Mouse (Mus musculus) liver, adult (tissue): ENCODE measurements around the gene Trim71.

ENCODE experiments used
- GATA4 ChIP-seq: IDR thresholded peaks from 2 replicates; pipeline ENCODE4 v1.6.1; 2014; ENCODE audit warnings: mild to moderate bottlenecking, low read length; ENCODE audit not compliant: insufficient replicate concordance

Gene Trim71

GRCm38 (mm10) chr9:114522501-114522900 is 41.7 kb downstream of the Trim71 start:
- no peak for TF ChIP-seq GATA4

DNA sequence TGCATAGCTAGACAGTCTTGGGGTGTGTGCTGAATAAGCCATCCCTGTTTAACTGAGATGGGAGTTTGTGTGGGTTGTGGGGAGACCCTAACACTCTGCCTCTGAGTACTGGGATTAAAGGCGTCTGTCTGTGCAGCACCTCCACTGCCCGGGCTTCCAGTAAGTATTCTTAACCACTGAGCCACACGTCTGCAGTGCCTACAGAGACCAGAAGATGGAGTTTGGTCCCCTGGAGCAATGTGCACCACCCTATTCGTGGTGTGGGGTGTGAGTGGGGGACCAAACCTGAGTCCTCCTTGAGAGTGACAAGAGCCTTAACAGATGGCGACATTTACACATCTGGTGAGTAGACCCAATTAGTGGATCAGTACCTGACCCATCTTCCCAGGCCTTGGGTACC is 42.1 kb downstream of the Trim71 start:
- TF ChIP-seq GATA4 = no peak

DNA sequence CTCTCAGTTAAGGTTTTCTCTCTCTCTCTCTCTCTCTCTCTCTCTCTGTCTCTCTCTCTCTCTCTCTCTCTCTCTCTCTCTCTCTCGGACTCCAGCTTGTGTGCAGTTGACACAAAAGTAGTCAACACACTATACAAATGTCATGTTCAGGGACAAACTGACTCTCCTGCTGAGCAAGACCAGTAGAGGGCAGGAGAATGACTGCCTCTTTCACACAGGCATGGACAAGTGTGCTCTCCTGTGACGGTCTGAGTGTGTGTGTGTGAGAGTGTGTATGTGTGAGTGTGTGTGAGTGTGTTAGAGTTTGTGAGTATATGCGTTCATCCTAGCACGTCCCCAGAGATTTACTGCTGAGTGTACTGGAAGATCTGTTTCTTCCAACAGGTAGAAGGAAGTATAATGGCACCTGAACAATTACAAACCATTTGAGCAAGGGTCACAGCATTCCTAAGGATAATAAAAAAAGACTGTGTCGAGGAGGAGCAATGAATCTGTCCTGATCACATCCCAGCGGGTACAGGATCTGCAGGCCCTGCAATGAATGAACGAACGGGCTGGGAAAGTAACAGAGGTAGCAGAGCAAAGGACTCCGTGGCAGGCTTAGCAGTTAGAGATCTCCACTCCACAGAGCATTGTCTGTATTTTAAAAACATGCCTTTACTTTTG is 45.2 kb downstream of the Trim71 start:
- no peak for TF ChIP-seq GATA4

GRCm38 (mm10) chr9:114517924-114518497 is 46.2 kb downstream of the Trim71 start:
- TF ChIP-seq GATA4 = no peak

DNA sequence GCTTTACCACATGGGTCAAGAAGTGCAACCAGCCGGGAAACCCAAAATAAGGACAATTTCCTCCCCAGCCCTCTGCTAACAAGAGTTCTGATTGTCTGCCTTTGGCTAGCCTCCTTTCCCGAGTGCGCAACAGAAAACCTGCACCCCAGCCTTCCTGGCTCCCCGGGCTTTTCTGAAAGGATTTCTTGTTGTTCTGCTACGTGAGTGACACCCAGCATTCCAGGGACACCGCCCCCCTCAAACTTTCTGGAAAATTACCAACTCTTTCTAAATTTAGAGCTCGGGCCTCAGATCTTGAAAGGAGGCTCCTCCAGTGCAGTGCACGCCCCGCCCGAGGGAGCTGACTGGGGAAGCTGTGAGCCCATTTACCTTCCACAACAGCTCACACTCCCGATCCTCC is 48.8 kb downstream of the Trim71 start, which contains the start of gene C130032M10Rik:
TSS of gene C130032M10Rik (plus strand) at position 334 of the 400 bp plus-strand sequence.
- no peak for TF ChIP-seq GATA4

- TF ChIP-seq GATA4 = no peak
Observed at GRCm38 (mm10) chr9:114512831-114513230, 51.3 kb downstream of the Trim71 start.

- TF ChIP-seq GATA4 = no peak
Observed at GRCm38 (mm10) chr9:114509785-114510184, 54.4 kb downstream of the Trim71 start.

DNA sequence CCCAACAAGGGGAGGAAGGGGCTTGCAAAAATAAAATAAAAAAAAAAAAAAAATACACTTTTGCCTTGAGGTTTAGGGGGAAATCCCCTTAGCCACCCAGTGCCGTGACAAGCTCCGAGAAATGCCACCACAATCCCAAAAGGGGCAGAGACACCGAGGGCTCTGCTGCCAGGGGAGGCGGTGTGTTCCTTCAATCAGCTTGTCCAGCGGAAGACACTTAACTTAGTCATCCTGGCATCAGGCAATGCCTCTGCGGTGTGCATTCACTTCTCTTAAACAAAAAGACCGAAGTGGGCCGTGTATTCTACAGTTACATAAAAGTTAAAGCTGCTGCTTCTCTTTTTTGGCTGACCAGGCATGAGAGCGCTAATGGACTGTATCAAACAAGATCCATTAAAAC is 56.7 kb downstream of the Trim71 start:
- TF ChIP-seq GATA4 = no peak

DNA sequence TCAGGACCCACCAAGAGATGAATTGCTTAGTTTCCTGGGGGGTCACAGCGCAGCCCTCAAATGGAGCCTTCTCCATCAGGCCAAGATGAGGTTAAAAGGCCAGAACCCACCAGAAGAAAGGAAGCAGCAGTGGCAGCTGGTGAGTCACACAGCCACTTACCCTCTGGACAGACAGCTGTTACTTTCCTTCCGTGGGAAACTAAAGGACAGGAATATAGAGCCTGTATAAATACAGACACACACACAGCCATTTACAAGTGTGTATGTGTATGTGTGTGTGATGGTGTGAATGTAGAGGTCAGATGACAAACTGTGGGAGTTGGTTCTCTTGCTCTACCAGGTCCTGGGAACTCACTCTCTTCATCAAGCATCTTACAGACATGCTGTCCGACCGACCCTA is 57.6 kb downstream of the Trim71 start:
- no peak for TF ChIP-seq GATA4

- TF ChIP-seq GATA4 = no peak
Observed at GRCm38 (mm10) chr9:114504816-114505215, 59.4 kb downstream of the Trim71 start, which contains the start of gene Ccr4. Gene Ccr4, minus strand, starts transcription at chr9:114504916.

DNA sequence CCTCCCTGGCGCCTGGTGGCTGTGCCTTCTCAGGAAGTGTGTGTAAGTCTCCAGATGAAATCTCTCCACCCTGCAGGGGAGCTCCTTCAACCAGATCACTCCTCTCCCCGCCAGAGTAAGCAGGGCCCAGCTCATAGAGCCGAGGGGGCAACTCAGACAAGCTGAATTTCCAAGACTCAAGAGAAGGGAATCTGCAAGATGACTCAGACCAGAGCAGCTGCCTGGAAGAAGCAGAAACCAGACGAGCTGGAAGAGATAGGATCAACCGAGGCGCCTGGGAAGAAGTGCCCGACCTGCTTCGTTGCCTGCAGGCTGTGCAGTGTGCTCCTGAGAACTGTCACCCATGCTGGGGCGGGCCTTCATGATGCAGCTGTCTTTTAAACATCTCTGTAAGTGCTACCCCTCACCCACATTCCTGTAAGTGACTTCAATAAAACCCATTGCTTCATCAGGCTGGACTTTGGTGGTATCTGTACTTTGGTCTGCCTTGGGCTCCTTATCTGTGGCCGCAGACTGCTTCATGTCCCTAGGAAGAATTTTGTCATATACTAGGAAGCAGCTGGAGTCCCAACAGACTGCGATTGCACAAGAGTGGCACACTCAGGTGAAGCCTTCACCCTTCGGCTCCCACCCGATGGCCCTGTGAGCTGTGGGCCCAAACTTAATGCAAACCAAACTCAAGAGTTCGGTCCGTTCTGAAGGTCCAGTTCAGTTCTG is 61.3 kb downstream of the Trim71 start:
- no peak for TF ChIP-seq GATA4

DNA sequence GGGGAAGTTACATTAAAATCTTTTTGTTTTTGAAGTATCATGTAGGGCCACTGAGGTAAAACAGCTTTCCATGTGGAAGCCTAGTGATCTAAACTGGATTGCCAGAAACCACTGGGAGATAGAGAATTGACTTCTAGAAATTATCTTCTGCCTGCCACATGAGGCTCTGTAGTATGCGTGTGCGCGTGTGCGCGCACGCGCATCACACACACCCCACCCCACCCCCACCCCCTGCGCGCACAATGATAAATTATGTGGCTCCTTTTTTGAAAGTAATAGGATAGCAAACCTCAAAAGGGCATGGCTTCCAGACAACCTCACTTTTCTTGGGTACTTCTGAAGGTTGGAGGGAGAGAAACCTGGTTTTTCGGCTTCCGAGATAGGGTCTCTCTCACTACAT is 62.3 kb downstream of the Trim71 start:
- no peak for TF ChIP-seq GATA4

DNA sequence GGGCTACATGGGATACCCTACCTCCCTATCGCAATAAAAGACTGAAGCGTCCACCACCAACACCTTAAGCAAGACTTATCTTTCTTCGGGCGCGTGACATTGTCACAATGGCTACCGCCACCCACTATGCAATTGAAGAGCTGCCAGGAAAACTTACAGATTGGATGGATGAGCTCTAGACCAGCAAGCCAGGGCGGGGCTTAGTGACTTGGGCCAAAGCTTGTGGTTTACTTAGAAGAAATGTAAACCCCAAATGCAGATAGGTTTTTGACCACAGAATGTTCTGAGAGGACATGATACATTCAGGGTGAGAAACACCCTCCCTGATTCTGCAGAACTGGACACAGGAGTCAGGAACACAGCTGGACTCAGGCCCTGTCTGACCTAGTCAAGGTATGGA is 63.1 kb downstream of the Trim71 start:
- no peak for TF ChIP-seq GATA4

DNA sequence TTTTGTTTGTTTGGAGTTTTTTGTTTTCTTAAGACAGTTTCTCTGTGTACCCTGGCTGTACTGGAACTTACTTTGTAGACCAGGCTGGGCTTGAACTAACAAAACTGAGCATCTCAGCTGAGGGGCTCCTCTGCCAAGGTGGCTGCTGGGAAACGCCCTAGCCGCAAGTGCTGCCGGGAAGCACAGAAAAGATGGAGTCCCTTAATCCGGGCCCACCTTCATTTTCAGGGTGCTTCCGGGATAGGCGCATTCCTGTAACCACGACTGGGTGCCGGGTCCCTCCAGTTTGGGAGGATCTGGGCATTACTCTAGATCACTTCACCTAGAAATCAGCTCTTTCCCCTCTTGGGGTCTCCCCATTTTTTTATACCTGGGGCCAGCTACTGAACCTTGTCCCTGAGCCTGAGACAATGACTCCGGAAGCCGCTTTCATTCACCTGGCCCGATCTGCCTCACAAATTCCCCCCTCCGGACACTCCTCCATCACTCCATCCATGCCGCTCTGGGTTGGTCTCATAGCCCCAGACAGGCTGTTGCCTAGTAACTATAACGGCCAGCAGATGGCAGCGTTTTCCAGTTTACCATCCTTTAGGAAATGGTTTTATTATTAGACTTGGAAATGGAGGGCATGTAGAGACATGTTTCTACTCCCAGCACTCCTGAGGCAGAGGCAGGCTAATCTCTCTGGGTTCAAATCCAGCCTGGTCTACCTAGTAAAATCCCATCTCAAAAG is 64.2 kb downstream of the Trim71 start:
- TF ChIP-seq GATA4 = no peak

DNA sequence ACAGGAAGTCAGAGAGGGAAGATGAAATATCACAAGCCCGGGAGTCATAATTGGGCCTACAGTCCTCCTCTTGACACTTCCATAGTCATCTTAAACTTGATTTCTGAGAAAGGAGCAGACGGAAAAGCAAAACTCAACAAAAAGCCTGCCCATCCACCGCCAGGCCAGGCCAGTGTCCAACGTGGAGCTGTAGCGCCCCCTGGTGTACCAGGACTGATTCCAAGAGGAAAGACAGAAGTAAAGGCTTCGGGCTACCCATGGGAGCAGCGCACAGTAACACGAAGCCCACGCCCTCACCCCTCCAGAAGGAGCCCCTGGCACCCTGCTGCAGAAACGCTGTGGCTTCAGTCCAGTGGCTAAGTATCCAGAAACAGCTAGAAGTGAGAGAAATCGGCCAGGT is 66.0 kb downstream of the Trim71 start:
- no peak for TF ChIP-seq GATA4

- TF ChIP-seq GATA4 = no peak
Observed at GRCm38 (mm10) chr9:114496469-114496868, 67.7 kb downstream of the Trim71 start.
